Mouse (Mus musculus): ENCODE results near the gene Bhlhb9. TPM values are rescaled to one million over a fixed set of nuclear protein-coding genes. Genes with fewer than 3 reads are reported as not detected.

The Bhlhb9 gene
- total and polyA plus RNA-seq, 3 experiments: 0.01 TPM; not detected in 2

DNA sequence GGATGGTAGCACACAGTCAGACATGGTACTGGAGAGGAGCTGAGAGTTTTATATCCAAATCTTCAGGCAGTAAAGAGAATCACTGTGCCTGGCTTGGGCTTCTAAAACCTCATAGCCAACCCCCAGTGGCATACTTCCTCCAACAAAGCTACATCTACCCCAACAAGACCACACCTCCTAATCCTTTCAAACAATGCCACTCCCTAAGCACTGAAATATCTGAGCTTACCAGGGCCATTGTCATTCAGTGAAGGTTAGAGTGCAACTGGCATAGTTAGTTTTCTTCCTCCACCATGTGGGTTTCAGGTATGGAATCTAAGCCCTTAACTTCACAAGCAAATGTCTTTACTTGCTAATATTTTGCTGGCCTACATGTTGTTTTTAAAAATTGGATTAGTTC, 5.9 kb upstream of the Bhlhb9 start:
- H3K79me2 ChIP-seq (ENCODE audit: control insufficient read depth, insufficient read depth, low read length, poor library complexity): no peaks in the 10 kb centered on the region

DNA sequence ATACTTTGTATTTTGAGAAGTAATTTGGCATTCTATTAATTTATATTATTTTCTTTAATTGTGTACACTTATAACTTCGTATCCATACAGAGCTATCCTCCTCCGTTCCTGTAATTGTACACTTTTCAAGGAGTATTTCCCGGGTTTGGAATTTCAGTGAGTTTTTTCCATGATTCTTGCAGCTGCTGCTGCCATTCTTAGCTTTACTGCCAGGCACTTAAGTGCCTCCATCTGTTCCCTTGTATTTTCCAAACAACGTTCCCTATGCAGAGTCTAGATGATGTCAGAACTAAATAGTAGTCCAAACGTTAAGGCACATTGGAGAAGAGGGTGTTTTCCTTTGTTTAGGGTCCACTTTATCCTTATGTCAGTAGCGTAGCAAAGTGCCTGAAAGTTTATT, 5.1 kb upstream of the Bhlhb9 start:
- no peak for DNase-seq (ENCODE audit: low read depth, low spot score)
- TF ChIP-seq SIN3A (IDR thresholded peaks at IDR 0.05; ENCODE audit: low read length): no peak
- TF ChIP-seq RCOR1 (IDR thresholded peaks at IDR 0.05; ENCODE audit: low read depth, low read length): no peak
- no peak for TF ChIP-seq ZNF384 (IDR thresholded peaks at IDR 0.05; ENCODE audit: low read depth, low read length)
- no peak for TF ChIP-seq MAX (IDR thresholded peaks at IDR 0.05; ENCODE audit: low read length)
- no peak for TF ChIP-seq GATA1 (IDR thresholded peaks at IDR 0.05; ENCODE audit: low read depth, low read length)
- no peak for TF ChIP-seq SMC3 (IDR thresholded peaks at IDR 0.05; ENCODE audit: low read depth, low read length)
- TF ChIP-seq POLR2AphosphoS2 (IDR thresholded peaks at IDR 0.05; ENCODE audit: low read length): no peak
- TF ChIP-seq JUND (IDR thresholded peaks at IDR 0.05; ENCODE audit: low read depth, low read length): no peak
- no peak for TF ChIP-seq ZKSCAN1 (IDR thresholded peaks at IDR 0.05; ENCODE audit: low read depth, low read length)
- no peak for TF ChIP-seq NELFE (IDR thresholded peaks at IDR 0.05; ENCODE audit: low read depth, low read length)
- no peak for TF ChIP-seq ZMIZ1 (IDR thresholded peaks at IDR 0.05; ENCODE audit: low read depth, low read length)
- no peak for TF ChIP-seq TCF12 (IDR thresholded peaks at IDR 0.05; ENCODE audit: low read depth, low read length)
- TF ChIP-seq GABPA (IDR thresholded peaks at IDR 0.05; ENCODE audit: low read depth, low read length): no peak
- TF ChIP-seq E2F4 (IDR thresholded peaks at IDR 0.05; ENCODE audit: borderline replicate concordance, low read depth, low read length): no peak
- TF ChIP-seq CHD2 (IDR thresholded peaks at IDR 0.05; ENCODE audit: low read length): no peak
- no peak overlapping the region for H3K9ac ChIP-seq (ENCODE audit: control insufficient read depth, low read depth, low read length, poor library complexity, severe bottlenecking)
- no peaks in the 10 kb centered on the region for H3K79me2 ChIP-seq (ENCODE audit: control insufficient read depth, insufficient read depth, low read length, poor library complexity)
- H3K4me1 ChIP-seq (ENCODE audit: control insufficient read depth in 1 of 2, insufficient read depth in 2 of 2, low read length in 2 of 2): no peaks in the 10 kb centered on the region
- H3K27ac ChIP-seq (ENCODE audit: control insufficient read depth, low read depth, low read length): no peak overlapping the region
- no peaks in the 10 kb centered on the region for H3K9me3 ChIP-seq (replicated peaks; ENCODE audit: insufficient read depth, low read length)
- no peaks in the 10 kb centered on the region for H3K27me3 ChIP-seq (ENCODE audit: control insufficient read depth in 1 of 2, insufficient read depth in 2 of 2, low read length in 2 of 2)
- H3K4me3 ChIP-seq (ENCODE audit: control insufficient read depth in 1 of 2, insufficient read depth in 1 of 2, low read depth in 2 of 2, low read length in 2 of 2): no peak overlapping the region
- H3K36me3 ChIP-seq (ENCODE audit: control insufficient read depth in 1 of 2, insufficient read depth in 2 of 2, low read length in 2 of 2): no peaks in the 10 kb centered on the region

More for the DNA sequence above, 5.9 kb upstream of the Bhlhb9 start:
- Histone ChIP-seq H3K4me3 (ENCODE audit: control insufficient read depth in 1 of 2, insufficient read depth in 1 of 2, low read depth in 2 of 2, low read length in 2 of 2) (no peak overlapping the region), H3K9me3 (replicated peaks; ENCODE audit: insufficient read depth, low read length) (no peaks in the 10 kb centered on the region), H3K27me3 (ENCODE audit: control insufficient read depth in 1 of 2, insufficient read depth in 2 of 2, low read length in 2 of 2) (no peaks in the 10 kb centered on the region), H3K27ac (ENCODE audit: control insufficient read depth, low read depth, low read length) (no peak overlapping the region), H3K36me3 (ENCODE audit: control insufficient read depth in 1 of 2, insufficient read depth in 2 of 2, low read length in 2 of 2) (no peaks in the 10 kb centered on the region), H3K4me1 (ENCODE audit: control insufficient read depth in 1 of 2, insufficient read depth in 2 of 2, low read length in 2 of 2) (no peaks in the 10 kb centered on the region), H3K9ac (ENCODE audit: control insufficient read depth, low read depth, low read length, poor library complexity, severe bottlenecking) (no peak overlapping the region)
- TF ChIP-seq HCFC1 (IDR thresholded peaks at IDR 0.05; ENCODE audit: low read depth, low read length) (no peak), ZMIZ1 (IDR thresholded peaks at IDR 0.05; ENCODE audit: low read depth, low read length) (no peak), CHD1 (IDR thresholded peaks at IDR 0.05; ENCODE audit: low read depth, low read length) (no peak), GABPA (IDR thresholded peaks at IDR 0.05; ENCODE audit: low read depth, low read length) (no peak), USF2 (IDR thresholded peaks at IDR 0.05; ENCODE audit: borderline replicate concordance in 1 of 2, insufficient read depth in 1 of 2, low read depth in 1 of 2, low read length in 2 of 2) (no peak), RAD21 (IDR thresholded peaks at IDR 0.05; ENCODE audit: low read depth, low read length) (no peak), TCF12 (IDR thresholded peaks at IDR 0.05; ENCODE audit: low read depth, low read length) (no peak), POLR2AphosphoS5 (IDR thresholded peaks at IDR 0.05; ENCODE audit: borderline replicate concordance, low read depth, low read length) (no peak), MAFK (IDR thresholded peaks at IDR 0.05; ENCODE audit: borderline replicate concordance, low read depth, low read length) (no peak), NELFE (IDR thresholded peaks at IDR 0.05; ENCODE audit: low read depth, low read length) (no peak), SIN3A (IDR thresholded peaks at IDR 0.05; ENCODE audit: low read length) (no peak), POLR2AphosphoS2 (IDR thresholded peaks at IDR 0.05; ENCODE audit: low read length) (no peak), MEF2A (IDR thresholded peaks at IDR 0.05; ENCODE audit: extremely low read depth, insufficient replicate concordance, low read depth, low read length, poor library complexity, severe bottlenecking) (no peak), BHLHE40 (IDR thresholded peaks at IDR 0.05; ENCODE audit: borderline replicate concordance, low read depth, low read length) (no peak), JUND (IDR thresholded peaks at IDR 0.05; ENCODE audit: low read depth, low read length) (no peak), UBTF (IDR thresholded peaks at IDR 0.05; ENCODE audit: borderline replicate concordance, insufficient read depth, low read depth, low read length) (no peak), RCOR1 (IDR thresholded peaks at IDR 0.05; ENCODE audit: low read depth, low read length) (no peak), MAZ (IDR thresholded peaks at IDR 0.05; ENCODE audit: low read depth, low read length) (no peak), ETS1 (IDR thresholded peaks at IDR 0.05; ENCODE audit: low read depth, low read length) (no peak), TAL1 (IDR thresholded peaks at IDR 0.05; ENCODE audit: low read length) (no peak)
- DNase-seq (ENCODE audit: low read depth, low spot score): no peak
